Mouse (Mus musculus) liver, postnatal 0 days (tissue): ENCODE measurements around the gene Acot4. TPM values are rescaled to one million over a fixed set of nuclear protein-coding genes. Genes with fewer than 3 reads are reported as not detected.
A peak's percentile ranks its signal among the peaks of the same experiment; 100 is the strongest.
"Not testable (repeated sequence)": the region's sequence is repeated elsewhere in the genome, so short reads cannot be mapped to it uniquely, and the experiment has no call there.

Experiments
- ATAC-seq: fragments of 200-750 bp; cut with Nextera tagmentation; 2 replicates; pipeline ENCODE4 v1.8.0; 2017; ENCODE audit warnings: mild to moderate bottlenecking, moderate library complexity
- DNase-seq: peaks from one replicate; pipeline ENCODE4 v3.0.0-alpha.2; 2016
- H3K27ac ChIP-seq: fragments of 300-500 bp; sonication (generic); 2 replicates; pipeline ENCODE4 v1.5.1; 2014; ENCODE audit warnings: antibody characterized with exemption, moderate library complexity, mild to moderate bottlenecking, low read depth
- H3K27me3 ChIP-seq: fragments of 300-500 bp; sonication (generic); 2 replicates; pipeline ENCODE4 v1.6.1; 2014; ENCODE audit warnings: low read length, control low read depth, mixed read lengths; ENCODE audit not compliant: insufficient read depth
- H3K36me3 ChIP-seq: fragments of 300-500 bp; sonication (generic); replicated peaks from 2 replicates; pipeline ENCODE4 v1.6.1; 2014; ENCODE audit warnings: mild to moderate bottlenecking, control low read depth, low read length, moderate library complexity, mixed read lengths; ENCODE audit not compliant: insufficient read depth
- H3K4me1 ChIP-seq: fragments of 300-500 bp; sonication (generic); 2 replicates; pipeline ENCODE4 v1.6.1; 2014; ENCODE audit warnings: antibody characterized with exemption, mild to moderate bottlenecking, control low read depth; ENCODE audit not compliant: insufficient read depth
- H3K4me2 ChIP-seq: fragments of 300-500 bp; sonication (generic); 2 replicates; pipeline ENCODE4 v1.6.1; 2014; ENCODE audit warnings: low read depth, mild to moderate bottlenecking, low read length, moderate library complexity, mixed read lengths
- H3K4me3 ChIP-seq: fragments of 300-500 bp; sonication (generic); 2 replicates; pipeline ENCODE4 v1.5.1; 2014; ENCODE audit warnings: low read depth, low read length
- H3K9ac ChIP-seq: fragments of 300-500 bp; sonication (generic); replicated peaks from 2 replicates; pipeline ENCODE4 v1.6.1; 2014; ENCODE audit warnings: mild to moderate bottlenecking, moderate library complexity
- H3K9me3 ChIP-seq: fragments of 300-500 bp; sonication (generic); 2 replicates; pipeline ENCODE4 v1.6.1; 2016; ENCODE audit warnings: mild to moderate bottlenecking, control low read depth, low read length, mixed read lengths
- CTCF ChIP-seq: sonication (generic); IDR thresholded peaks from 2 replicates; pipeline ENCODE4 v1.5.1; 2016; ENCODE audit warnings: antibody characterized with exemption, low read depth
- EP300 ChIP-seq: IDR thresholded peaks from 2 replicates; pipeline ENCODE4 v1.6.1; 2016; ENCODE audit warnings: antibody characterized with exemption, low read depth, mild to moderate bottlenecking
- WGBS: fragments of 180-500 bp; shearing (Covaris S2); extraction: QIAGEN DNeasy Blood & Tissue Kit; methylation state at CpG from one replicate; pipeline ENCODE4 v1.1.7; 2014; ENCODE audit not compliant: insufficient replicate concordance; 5-methylcytosine and 5-hydroxymethylcytosine counted together
- polyA plus RNA-seq: library from polyadenylated mRNA; unstranded; fragments of >200 nt; fragmentation: Nextera tagmentation; extraction: Ambion mirVana; gene quantifications from 2 replicates; pipeline ENCODE4 v1.2.1, GENCODE M21; 2015

The Acot4 gene
- polyA plus RNA-seq, 1 experiment from 2014 or later: 29.0 TPM

- H3K36me3 ChIP-seq: no peaks in the 10 kb centered on the region
- H3K4me1 ChIP-seq: no peaks in the 10 kb centered on the region
- TF ChIP-seq EP300: no peak
- TF ChIP-seq CTCF: no peak
- H3K9ac ChIP-seq: no peak overlapping the region
- no peak overlapping the region for H3K27ac ChIP-seq
- H3K4me2 ChIP-seq: no peak overlapping the region
- no peaks in the 10 kb centered on the region for H3K27me3 ChIP-seq
- ATAC-seq: no peak
- DNase-seq: no peak
- H3K9me3 ChIP-seq: no peaks in the 10 kb centered on the region
- WGBS: 75% methylated on average over 7 of the region's 7 CpGs
- no peak overlapping the region for H3K4me3 ChIP-seq
These were observed 12.3 kb upstream of the Acot4 start for GRCm38 (mm10) chr12:84025888-84026287.

DNA sequence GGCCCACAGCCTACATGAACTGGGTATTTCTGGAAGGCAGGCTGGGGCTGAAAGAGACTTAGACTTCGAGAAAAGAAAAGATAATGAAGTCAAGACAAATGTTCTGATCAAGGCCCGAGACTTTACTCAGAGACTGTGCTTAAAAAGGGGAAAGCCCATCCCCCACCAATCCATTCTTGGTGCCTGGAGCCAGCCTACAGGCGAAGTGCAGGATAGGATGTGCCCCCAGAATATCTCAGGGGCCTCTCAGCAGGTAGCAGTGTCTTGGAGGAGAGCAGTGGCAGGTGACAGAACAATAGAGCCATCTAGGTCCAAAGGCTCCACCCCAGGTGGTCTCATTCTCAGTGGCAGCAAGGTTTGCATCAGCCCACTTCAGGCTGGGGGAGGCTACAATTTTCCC lies 9.9 kb upstream of the Acot4 start:
- DNase-seq: not testable (repeated sequence)
- 71% methylated on average over 3 of the region's 3 CpGs for WGBS

GRCm38 (mm10) chr12:84029043-84029442 lies 9.1 kb upstream of the Acot4 start:
- DNase-seq, H3K4me1 ChIP-seq, H3K27me3 ChIP-seq, H3K27ac ChIP-seq, H3K4me3 ChIP-seq, H3K4me2 ChIP-seq, H3K9me3 ChIP-seq, H3K9ac ChIP-seq, ATAC-seq, H3K36me3 ChIP-seq: not testable (repeated sequence)
- 95% methylated on average over 1 of the region's 1 CpGs for WGBS

More for the DNA sequence above, 9.9 kb upstream of the Acot4 start:
- not testable (repeated sequence) for H3K27ac ChIP-seq, H3K4me3 ChIP-seq, H3K27me3 ChIP-seq, H3K9ac ChIP-seq, H3K9me3 ChIP-seq, H3K4me1 ChIP-seq, ATAC-seq, H3K36me3 ChIP-seq, H3K4me2 ChIP-seq

- 48% methylated on average over 4 of the region's 4 CpGs for WGBS
- no peaks in the 10 kb centered on the region for H3K9me3 ChIP-seq
- TF ChIP-seq CTCF (peak; percentile 93), EP300 (no peak)
- H3K4me2 ChIP-seq: no peak overlapping the region
- H3K27ac ChIP-seq: no peak overlapping the region
- H3K36me3 ChIP-seq: no peaks in the 10 kb centered on the region
- ATAC-seq (peak; percentile 48; the same call in 1 of the 2 replicates), DNase-seq (peak; percentile 77)
- no peak overlapping the region for H3K9ac ChIP-seq
- no peak overlapping the region for H3K4me3 ChIP-seq
- H3K4me1 ChIP-seq: peaks cover 4% of the 10 kb centered on the region; the same call in 1 of the 2 replicates
- no peaks in the 10 kb centered on the region for H3K27me3 ChIP-seq
These were observed 7.4 kb upstream of the Acot4 start for GRCm38 (mm10) chr12:84030659-84031332.

- H3K27me3 ChIP-seq: no peaks in the 10 kb centered on the region
- no peaks in the 10 kb centered on the region for H3K36me3 ChIP-seq
- DNase-seq (peak; percentile 54), ATAC-seq (peak; percentile 90)
- no peaks in the 10 kb centered on the region for H3K9me3 ChIP-seq
- H3K9ac ChIP-seq: no peak overlapping the region
- TF ChIP-seq EP300 (peak; percentile 90), CTCF (no peak)
- 53% methylated on average over 4 of the region's 4 CpGs for WGBS
- H3K4me1 ChIP-seq: peaks cover 6% of the 10 kb centered on the region; the same call in 1 of the 2 replicates
- H3K27ac ChIP-seq: no peak overlapping the region
- no peak overlapping the region for H3K4me3 ChIP-seq
- no peak overlapping the region for H3K4me2 ChIP-seq
These were observed 5.3 kb upstream of the Acot4 start for GRCm38 (mm10) chr12:84032854-84033253.

DNA sequence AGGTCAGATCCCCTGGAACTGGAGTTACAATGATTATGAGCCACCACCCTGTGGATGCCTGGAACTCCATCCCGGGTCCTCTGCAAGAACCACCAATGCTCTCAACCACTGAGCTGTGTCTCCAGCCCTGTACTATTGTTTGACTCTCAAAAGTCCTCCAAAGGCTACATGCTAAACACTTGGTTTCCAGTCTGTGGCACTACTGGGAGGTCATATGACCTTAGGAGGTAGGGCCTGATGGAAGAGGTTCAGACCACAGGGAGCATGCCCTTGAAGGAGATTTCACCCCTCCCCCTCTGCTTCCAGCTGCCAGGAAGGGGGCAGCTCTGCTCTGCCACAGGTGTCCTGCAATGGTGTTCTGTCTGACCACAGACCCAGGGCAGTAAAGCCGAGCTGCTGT lies 4.9 kb upstream of the Acot4 start:
- peak; percentile 38 for ATAC-seq
- not testable (repeated sequence) for H3K36me3 ChIP-seq, H3K9ac ChIP-seq, H3K27ac ChIP-seq, DNase-seq, H3K27me3 ChIP-seq, H3K9me3 ChIP-seq, H3K4me2 ChIP-seq, H3K4me3 ChIP-seq, H3K4me1 ChIP-seq
- WGBS: 39% methylated on average over 2 of the region's 2 CpGs

DNA sequence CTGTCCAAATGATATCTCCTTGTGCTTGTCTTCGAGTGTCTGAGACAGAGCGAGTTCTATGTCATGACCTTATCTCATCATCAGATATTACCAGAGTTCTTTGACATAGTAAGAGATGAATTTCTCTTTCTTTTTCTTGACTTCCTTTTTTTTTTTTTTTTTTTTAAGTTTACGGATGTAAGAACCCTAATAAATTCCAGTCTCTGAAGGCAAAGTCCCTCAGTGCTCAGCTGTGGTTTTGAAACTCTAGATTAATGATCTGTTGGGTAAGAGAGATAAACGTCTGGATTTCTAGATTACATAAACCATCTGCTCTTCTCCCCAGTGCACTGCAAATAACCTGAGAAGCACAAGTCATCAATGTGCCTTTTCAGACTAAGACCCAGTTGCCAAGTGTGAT lies 4.1 kb upstream of the Acot4 start:
- no peaks in the 10 kb centered on the region for H3K9me3 ChIP-seq
- TF ChIP-seq CTCF (no peak), EP300 (peak; percentile 15; the same call in 1 of the 2 replicates)
- no peaks in the 10 kb centered on the region for H3K36me3 ChIP-seq
- H3K27ac ChIP-seq: no peak overlapping the region
- H3K9ac ChIP-seq: no peak overlapping the region
- no peak overlapping the region for H3K4me2 ChIP-seq
- H3K4me1 ChIP-seq: peaks cover 6% of the 10 kb centered on the region; the same call in 1 of the 2 replicates
- no peaks in the 10 kb centered on the region for H3K27me3 ChIP-seq
- no peak for ATAC-seq
- no peak overlapping the region for H3K4me3 ChIP-seq
- DNase-seq: no peak
- WGBS: 19% methylated on average over 4 of the region's 4 CpGs

DNA sequence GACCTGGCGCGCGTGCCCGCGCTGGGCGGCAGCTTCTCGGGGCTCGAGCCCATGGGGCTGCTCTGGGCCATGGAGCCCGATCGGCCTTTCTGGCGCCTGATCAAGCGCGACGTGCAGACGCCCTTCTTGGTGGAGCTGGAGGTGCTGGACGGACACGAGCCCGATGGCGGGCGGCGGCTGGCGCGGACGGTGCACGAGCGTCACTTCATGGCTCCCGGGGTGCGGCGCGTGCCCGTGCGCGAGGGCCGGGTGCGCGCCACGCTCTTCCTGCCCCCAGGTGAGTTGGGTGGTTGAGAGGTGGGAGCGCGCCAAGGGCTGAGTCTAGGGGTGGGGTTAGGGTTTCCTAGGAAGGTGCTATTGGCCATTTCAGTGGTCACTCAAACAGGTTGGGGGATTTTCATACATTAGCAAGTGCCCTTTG lies 522 bp downstream of the Acot4 start, which contains the start of gene Gm49366:
Gm49366 (plus strand) TSS at position 245 of the 421 bp plus-strand sequence.
- not testable (repeated sequence) for H3K9me3 ChIP-seq, H3K4me1 ChIP-seq, H3K36me3 ChIP-seq, H3K27me3 ChIP-seq
- Histone ChIP-seq H3K4me2 (peak within 1 kb of the TSS; percentile 67), H3K27ac (peak within 1 kb of the TSS; percentile 79), H3K4me3 (peak within 1 kb of the TSS; percentile 51), H3K9ac (peak within 1 kb of the TSS; percentile 59)
- peak; percentile 61 for DNase-seq
- peak; percentile 73 for ATAC-seq
- WGBS: 9% methylated on average over 29 of the region's 39 CpGs
